Mouse (Mus musculus) ovary, adult 2 months (tissue): ENCODE results near the gene Hist1h3h. TPM values are rescaled to one million over a fixed set of nuclear protein-coding genes. Genes with fewer than 3 reads are reported as not detected.

ENCODE experiments used
- polyA plus RNA-seq: library from polyadenylated mRNA; depleted of rRNA; stranded (reverse); fragments of >200 nt; gene quantifications from 2 replicates; pipeline ENCODE4 v1.2.3, GENCODE M21; 2012; rRNA removed

Hist1h3h gene
- polyA plus RNA-seq, result 77.1 and 77.2 TPM in 2 replicates

GRCm38 (mm10) chr13:21717397-21718357, at the start of gene Hist1h3h:
Gene Hist1h3h, plus strand, starts transcription at chr13:21717659.

GRCm38 (mm10) chr13:21677305-21677704, 40.2 kb upstream of the Hist1h3h start, which contains the start of gene Olfr1360:
Gene Olfr1360, minus strand, starts transcription at chr13:21677405.

GRCm38 (mm10) chr13:21697811-21698210, 19.6 kb upstream of the Hist1h3h start, which contains the start of gene Olfr1359:
Gene Olfr1359, plus strand, starts transcription at chr13:21698111.

GRCm38 (mm10) chr13:21715864-21716539, 1.5 kb upstream of the Hist1h3h start, which contains the start of the genes Hist1h2bl and Hist1h2ai:
Gene Hist1h2bl, minus strand, starts transcription at chr13:21716143.
Gene Hist1h2ai, plus strand, starts transcription at chr13:21716422.

GRCm38 (mm10) chr13:21721757-21722372, 4.4 kb downstream of the Hist1h3h start, which contains the start of gene Hist1h2bm:
Gene Hist1h2bm, plus strand, starts transcription at chr13:21722044.

DNA sequence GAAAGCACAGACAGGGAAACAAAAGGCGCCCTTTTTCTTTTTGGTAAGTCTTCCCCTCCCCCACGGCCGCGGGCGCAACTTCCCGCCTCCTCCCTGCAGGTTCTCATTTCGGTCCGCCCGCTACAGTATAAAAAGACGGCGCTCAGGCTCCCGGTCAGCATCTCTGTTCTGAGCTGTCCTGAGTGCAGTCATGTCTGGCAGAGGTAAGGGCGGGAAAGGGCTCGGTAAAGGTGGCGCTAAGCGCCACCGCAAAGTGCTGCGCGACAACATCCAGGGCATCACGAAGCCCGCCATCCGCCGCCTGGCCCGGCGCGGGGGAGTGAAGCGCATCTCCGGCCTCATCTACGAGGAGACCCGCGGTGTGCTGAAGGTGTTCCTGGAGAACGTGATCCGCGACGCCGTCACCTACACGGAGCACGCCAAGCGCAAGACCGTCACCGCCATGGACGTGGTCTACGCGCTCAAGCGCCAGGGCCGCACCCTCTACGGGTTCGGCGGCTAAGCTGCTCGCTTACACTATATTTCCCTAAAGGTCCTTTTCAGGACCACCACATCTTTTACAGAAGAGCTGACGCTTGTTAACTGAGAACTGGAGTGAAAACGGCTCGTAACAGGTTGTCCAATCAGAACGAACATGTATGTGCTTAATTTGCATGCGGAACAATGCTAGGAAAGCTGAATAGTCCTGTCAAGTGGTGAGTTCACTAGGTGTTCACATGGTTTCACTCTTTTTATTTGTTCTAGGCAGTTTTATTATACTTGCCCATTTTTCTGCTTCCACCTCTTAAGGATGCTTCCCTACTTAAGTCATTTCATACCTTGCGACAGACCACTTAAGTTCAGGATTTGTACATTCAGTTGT, 17.7 kb downstream of the Hist1h3h start, which contains the start of gene Hist1h4j:
Gene Hist1h4j, plus strand, starts transcription at position 159 of the 862 bp plus-strand sequence.

GRCm38 (mm10) chr13:21750159-21751017, 32.9 kb downstream of the Hist1h3h start, which contains the start of gene Hist1h4k:
Gene Hist1h4k, minus strand, starts transcription at chr13:21750505.

GRCm38 (mm10) chr13:21753524-21754285, 36.2 kb downstream of the Hist1h3h start, which contains the start of the genes Hist1h2ak and Hist1h2bn:
Gene Hist1h2ak, minus strand, starts transcription at chr13:21753827.
Gene Hist1h2bn, plus strand, starts transcription at chr13:21754123.

Other genes with a start within 250 kb of the Hist1h3h start
- 0.34 and 0.45 TPM in 2 replicates for gene Nkapl, start 249.2 kb upstream of the Hist1h3h start, polyA plus RNA-seq
- gene Zkscan4, start 238.8 kb upstream of the Hist1h3h start, polyA plus RNA-seq, result 1.6 and 2.2 TPM in 2 replicates
- not detected in 2 replicates for gene Gm10065, start 238.2 kb upstream of the Hist1h3h start, polyA plus RNA-seq
- gene AK157302, start 222.4 kb upstream of the Hist1h3h start, polyA plus RNA-seq, result 0.14 TPM in 1 of 2 replicates, not detected in the other
- gene Gm11273, start 216.2 kb upstream of the Hist1h3h start, polyA plus RNA-seq, result 9.0 and 18.5 TPM in 2 replicates
- gene Zkscan8, start 186.5 kb upstream of the Hist1h3h start, polyA plus RNA-seq, result 3.6 and 3.9 TPM in 2 replicates
- not detected in 2 replicates for gene Olfr1366, start 174.9 kb upstream of the Hist1h3h start, polyA plus RNA-seq
- gene Olfr1535, start 157.8 kb upstream of the Hist1h3h start, polyA plus RNA-seq, result not detected in 2 replicates
- gene Olfr1364, start 135.9 kb upstream of the Hist1h3h start, polyA plus RNA-seq, result not detected in 2 replicates
- gene Olfr1362, start 103.6 kb upstream of the Hist1h3h start, polyA plus RNA-seq, result not detected in 2 replicates
- gene Olfr11, start 75.1 kb upstream of the Hist1h3h start, polyA plus RNA-seq, result not detected in 2 replicates
- gene Olfr1361, start 54.3 kb upstream of the Hist1h3h start, polyA plus RNA-seq, result not detected in 2 replicates
- not detected in 2 replicates for gene Olfr1360, start 40.3 kb upstream of the Hist1h3h start, polyA plus RNA-seq
- gene Olfr1359, start 19.5 kb upstream of the Hist1h3h start, polyA plus RNA-seq, result not detected in 2 replicates
- gene Hist1h2bl, start 1.5 kb upstream of the Hist1h3h start, polyA plus RNA-seq, result 7.5 and 13.6 TPM in 2 replicates
- 82.9 and 155 TPM in 2 replicates for gene Hist1h2ai, start 1.2 kb upstream of the Hist1h3h start, polyA plus RNA-seq
- 8.9 and 11.6 TPM in 2 replicates for gene Hist1h2bm, start 4.4 kb downstream of the Hist1h3h start, polyA plus RNA-seq
- 7.1 and 10.2 TPM in 2 replicates for gene Hist1h4j, start 17.4 kb downstream of the Hist1h3h start, polyA plus RNA-seq
- 40.6 and 44.5 TPM in 2 replicates for gene Hist1h4k, start 32.8 kb downstream of the Hist1h3h start, polyA plus RNA-seq
- gene Hist1h2ak, start 36.2 kb downstream of the Hist1h3h start, polyA plus RNA-seq, result 46.6 and 59.1 TPM in 2 replicates
- gene Hist1h2bn, start 36.5 kb downstream of the Hist1h3h start, polyA plus RNA-seq, result 20.8 and 32.3 TPM in 2 replicates
- gene Hist1h1b, start 63.0 kb downstream of the Hist1h3h start, polyA plus RNA-seq, result 2.2 and 3.3 TPM in 2 replicates
- gene Hist1h3i, start 65.7 kb downstream of the Hist1h3h start, polyA plus RNA-seq, result 60.0 and 85.2 TPM in 2 replicates
- gene Hist1h2an, start 69.6 kb downstream of the Hist1h3h start, polyA plus RNA-seq, result 25.0 and 44.3 TPM in 2 replicates
- gene Hist1h2bp, start 69.8 kb downstream of the Hist1h3h start, polyA plus RNA-seq, result 7.3 and 7.7 TPM in 2 replicates
- gene Hist1h2bq, start 92.5 kb downstream of the Hist1h3h start, polyA plus RNA-seq, result 28.9 and 46.9 TPM in 2 replicates
- gene Hist1h2ao, start 92.8 kb downstream of the Hist1h3h start, polyA plus RNA-seq, result not detected in 2 replicates
- gene Hist1h4m, start 94.1 kb downstream of the Hist1h3h start, polyA plus RNA-seq, result not detected in 2 replicates
- gene Hist1h4n, start 114.5 kb downstream of the Hist1h3h start, polyA plus RNA-seq, result 30.0 and 31.2 TPM in 2 replicates
- gene Hist1h2ap, start 115.8 kb downstream of the Hist1h3h start, polyA plus RNA-seq, result 1,050 and 1,797 TPM in 2 replicates
- 23.0 and 38.8 TPM in 2 replicates for gene Hist1h2br, start 116.1 kb downstream of the Hist1h3h start, polyA plus RNA-seq
- gene Zfp184, start 227.4 kb downstream of the Hist1h3h start, polyA plus RNA-seq, result 3.0 and 4.7 TPM in 2 replicates